Mouse (Mus musculus): ENCODE results near the gene Khdc3. TPM values are rescaled to one million over a fixed set of nuclear protein-coding genes. Genes with fewer than 3 reads are reported as not detected.

Khdc3 gene
- polyA plus RNA-seq, 1 experiment from 2014 or later: 0.32 TPM

Other genes with a start within 250 kb of the Khdc3 start
- gene Pygo1, start 176.2 kb upstream of the Khdc3 start, polyA plus RNA-seq (2014; fragmentation: Nextera tagmentation; extraction: Ambion mirVana): 19.7 and 20.5 TPM in 2 replicates
- 2.9 and 3.2 TPM in 2 replicates for gene Dyx1c1, start 143.1 kb upstream of the Khdc3 start, polyA plus RNA-seq (2014; fragmentation: Nextera tagmentation; extraction: Ambion mirVana)
- gene Gm44503, start 143.0 kb upstream of the Khdc3 start, polyA plus RNA-seq (2014; fragmentation: Nextera tagmentation; extraction: Ambion mirVana): not detected in 2 replicates
- 22.1 and 25.1 TPM in 2 replicates for gene Ccpg1os, start 116.5 kb upstream of the Khdc3 start, polyA plus RNA-seq (2014; fragmentation: Nextera tagmentation; extraction: Ambion mirVana)
- gene Ccpg1, start 116.4 kb upstream of the Khdc3 start, polyA plus RNA-seq (2014; fragmentation: Nextera tagmentation; extraction: Ambion mirVana): 33.8 and 47.7 TPM in 2 replicates
- 16.4 and 18.6 TPM in 2 replicates for gene Pigb, start 61.5 kb upstream of the Khdc3 start, polyA plus RNA-seq (2014; fragmentation: Nextera tagmentation; extraction: Ambion mirVana)
- gene Rab27a, start 57.0 kb upstream of the Khdc3 start, polyA plus RNA-seq (2014; fragmentation: Nextera tagmentation; extraction: Ambion mirVana): 0.88 and 1.0 TPM in 2 replicates
- gene Gm20509, start 634 bp downstream of the Khdc3 start, polyA plus RNA-seq (2014; fragmentation: Nextera tagmentation; extraction: Ambion mirVana): not detected in 2 replicates
- gene Rsl24d1, start 11.6 kb downstream of the Khdc3 start, polyA plus RNA-seq (2014; fragmentation: Nextera tagmentation; extraction: Ambion mirVana): 103 and 107 TPM in 2 replicates

Measured in neural tube, embryonic 14.5 days (tissue).